Comparison of ENCODE assay signal across 11 mouse cellular contexts in genomic region chr1:167070306-167070705, GRCm38 (mm10).
A peak's percentile ranks its signal among the peaks of the same experiment; 100 is the strongest.
DNase-seq lines count a peak whose midpoint lies in the region; ATAC-seq lines count a peak whose summit lies in the region.
"Had no signal": no experiment of that assay in that cellular context is flagged by ENCODE, and none has a peak within 500 bp of the region (broad histone marks: within the 10 kb centered on the region; RNA-seq: fewer than 3 reads in every experiment).

No protein-coding gene starts in this region.

- DNase-seq in neural tube, embryonic 10.5 days (ENCODE audit: extremely low spot score, low spot score), result no peak
- peak; percentile 65 for DNase-seq in cerebellum, adult 9-11 months
- no peak for DNase-seq in kidney, adult 11 months
- no peak for DNase-seq in urinary bladder, postnatal 25 days (ENCODE audit: low spot score)
- DNase-seq in adipocyte (ENCODE audit: low spot score), result no peak
- DNase-seq: kidney, adult 18-20 months; right cerebral cortex, postnatal 4 days had no signal

- no peak for ATAC-seq in neural tube, embryonic 13.5 days (ENCODE audit: low read depth)
- peak; percentile 54 for ATAC-seq in lung, embryonic 15.5 days (ENCODE audit: borderline replicate concordance, extremely low read depth, low FRiP score, low TSS enrichment)
- ATAC-seq: Patski had no signal

- H3K4me2 ChIP-seq in neural tube, embryonic 13.5 days, result no peak overlapping the region
- H3K4me2 ChIP-seq in lung, embryonic 15.5 days, result no peak overlapping the region
- H3K4me2 ChIP-seq: limb, embryonic 13.5 days had no signal

- no peaks in the 10 kb centered on the region for H3K36me3 ChIP-seq in neural tube, embryonic 13.5 days
- no peaks in the 10 kb centered on the region for H3K36me3 ChIP-seq in lung, embryonic 15.5 days
- H3K36me3 ChIP-seq: limb, embryonic 13.5 days had no signal

- H3K4me3 ChIP-seq in neural tube, embryonic 13.5 days, result no peak overlapping the region
- H3K4me3 ChIP-seq in lung, embryonic 15.5 days, result no peak overlapping the region
- H3K4me3 ChIP-seq: limb, embryonic 13.5 days had no signal

- 67% methylated on average over 6 of the region's 6 CpGs for WGBS in neural tube, embryonic 13.5 days
- 39% methylated on average over 6 of the region's 6 CpGs for WGBS in lung, embryonic 15.5 days

- peaks cover 42% of the 10 kb centered on the region for H3K4me1 ChIP-seq in neural tube, embryonic 13.5 days (replicated peaks)
- H3K4me1 ChIP-seq in lung, embryonic 15.5 days, result 0 out of 2 replicates have a peak, but pooled peaks cover 3% of the 10 kb centered on the region
- H3K4me1 ChIP-seq: limb, embryonic 13.5 days had no signal

- no peaks in the 10 kb centered on the region for H3K27me3 ChIP-seq in neural tube, embryonic 13.5 days
- no peaks in the 10 kb centered on the region for H3K27me3 ChIP-seq in lung, embryonic 15.5 days
- H3K27me3 ChIP-seq: limb, embryonic 13.5 days; Patski had no signal

- H3K27ac ChIP-seq in neural tube, embryonic 13.5 days (replicated peaks), result peak overlapping the region; percentile 67
- no peak overlapping the region for H3K27ac ChIP-seq in lung, embryonic 15.5 days
- H3K27ac ChIP-seq: limb, embryonic 13.5 days had no signal

- H3K9ac ChIP-seq in neural tube, embryonic 13.5 days, result no peak overlapping the region
- H3K9ac ChIP-seq in lung, embryonic 15.5 days, result no peak overlapping the region
- H3K9ac ChIP-seq: limb, embryonic 13.5 days had no signal

- no peaks in the 10 kb centered on the region for H3K9me3 ChIP-seq in neural tube, embryonic 13.5 days
- no peaks in the 10 kb centered on the region for H3K9me3 ChIP-seq in lung, embryonic 15.5 days
- H3K9me3 ChIP-seq: limb, embryonic 13.5 days had no signal
